Mouse (Mus musculus) thymus, adult 2 months (tissue): ENCODE data around the gene Nrm. TPM values are rescaled to one million over a fixed set of nuclear protein-coding genes. Genes with fewer than 3 reads are reported as not detected.
"Not testable (repeated sequence)": the region's sequence is repeated elsewhere in the genome, so short reads cannot be mapped to it uniquely, and the experiment has no call there.

Experiments used
- DNase-seq: peaks from one replicate; pipeline ENCODE4 v3.0.0; 2021
- H3K27ac ChIP-seq: fragments of 200-500 bp; 2 replicates; pipeline ENCODE4 v1.5.1; 2012; ENCODE audit warnings: low read length, control low read depth; ENCODE audit not compliant: control insufficient read depth, insufficient read depth
- H3K27me3 ChIP-seq: fragments of 200-500 bp; 2 replicates; pipeline ENCODE4 v1.6.1; 2012; ENCODE audit warnings: mild to moderate bottlenecking, low read length, moderate library complexity, mixed read lengths; ENCODE audit not compliant: control insufficient read depth, insufficient read depth
- H3K36me3 ChIP-seq: fragments of 200-500 bp; 2 replicates; pipeline ENCODE4 v1.6.1; 2012; ENCODE audit warnings: mild to moderate bottlenecking, low read length, moderate library complexity; ENCODE audit not compliant: control insufficient read depth, insufficient read depth
- H3K4me1 ChIP-seq: fragments of 200-500 bp; replicated peaks from 2 replicates; pipeline ENCODE4 v1.6.1; 2012; ENCODE audit warnings: low read length; ENCODE audit not compliant: control insufficient read depth, insufficient read depth
- H3K4me3 ChIP-seq: fragments of 200-500 bp; 2 replicates; pipeline ENCODE4 v1.5.1; 2012; ENCODE audit warnings: mild to moderate bottlenecking, low read length, control low read depth, moderate library complexity; ENCODE audit not compliant: control insufficient read depth, insufficient read depth
- CTCF ChIP-seq: fragments of 200-500 bp; IDR thresholded peaks from 2 replicates; pipeline ENCODE4 v1.5.1; 2012; ENCODE audit warnings: mild to moderate bottlenecking, control low read depth, low read length, moderate library complexity, borderline replicate concordance; ENCODE audit not compliant: control insufficient read depth, poor library complexity, insufficient read depth; ENCODE audit errors: extremely low read depth
- POLR2A ChIP-seq: fragments of 200-500 bp; IDR thresholded peaks from 2 replicates; pipeline ENCODE4 v1.6.1; 2012; ENCODE audit warnings: mild to moderate bottlenecking, low read length, control low read depth, moderate library complexity; ENCODE audit not compliant: control insufficient read depth, poor library complexity, insufficient read depth; ENCODE audit errors: extremely low read depth
- WGBS: fragments of 180-500 bp; shearing (Covaris S2); methylation state at CpG from one replicate; pipeline ENCODE4 v1.1.7; 2018; 5-methylcytosine and 5-hydroxymethylcytosine counted together
- polyA plus RNA-seq: library from polyadenylated mRNA; depleted of rRNA; stranded (reverse); fragments of >200 nt; gene quantifications from 2 replicates; pipeline ENCODE4 v1.2.3, GENCODE M21; 2012

The Nrm gene
- polyA plus RNA-seq, 1 experiment = 82.8 TPM

DNA sequence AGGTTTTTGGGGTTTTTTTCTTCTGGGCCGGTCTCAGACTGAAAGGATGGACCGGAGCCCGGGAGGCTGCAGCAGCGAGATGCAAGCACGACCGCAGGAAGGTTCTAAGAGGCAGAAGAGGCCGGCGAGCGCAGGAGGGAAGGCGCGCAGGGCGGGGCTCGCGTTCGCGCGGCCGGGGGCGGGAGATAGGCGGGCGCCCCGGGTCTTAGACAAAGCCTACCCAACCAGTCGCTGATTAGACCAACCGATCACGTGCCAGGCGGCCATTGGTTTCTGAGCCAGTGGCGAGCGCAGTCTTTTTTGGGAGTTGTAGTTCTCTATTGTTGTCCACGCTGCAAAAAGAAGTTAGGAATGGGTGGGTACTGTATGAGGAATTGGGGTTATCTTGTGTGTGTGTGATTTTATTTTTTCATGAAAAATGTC lies 23.0 kb upstream of the Nrm start, which contains the start of gene Tubb5:
TSS of gene Tubb5 (minus strand) at position 185 of the 423 bp plus-strand sequence.
- DNase-seq = peak; percentile 96
- Histone ChIP-seq H3K27me3 (no peaks in the 10 kb centered on the region), H3K27ac (peak within 1 kb of the TSS; percentile 90), H3K36me3 (peaks cover 34% of the 10 kb centered on the region), H3K4me3 (peak within 1 kb of the TSS; percentile 87), H3K4me1 (peaks cover 27% of the 10 kb centered on the region)
- peak; percentile 98 for TF ChIP-seq POLR2A
- TF ChIP-seq CTCF = no peak
- 1% methylated on average over 29 of the region's 29 CpGs for WGBS

DNA sequence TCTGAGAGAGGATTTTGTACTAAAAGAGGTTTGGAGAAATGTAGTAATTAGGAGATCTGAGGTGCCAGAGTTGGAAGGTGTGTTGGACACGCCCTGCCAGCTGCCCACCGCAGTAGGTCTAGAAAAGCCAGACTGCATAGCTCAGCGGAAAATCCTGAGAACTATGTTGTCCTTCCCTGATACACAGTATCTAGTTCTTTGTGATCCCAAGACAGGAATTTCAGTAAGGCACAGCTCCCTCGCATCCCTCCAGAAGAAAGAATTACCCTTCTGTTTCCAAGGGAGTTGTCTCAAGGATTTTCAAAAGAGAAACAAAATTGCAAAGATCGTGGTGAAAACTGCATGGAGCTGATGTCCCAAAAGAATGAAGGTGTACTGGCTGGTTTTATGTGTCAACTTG lies 22.5 kb upstream of the Nrm start:
- H3K4me3 ChIP-seq = peak overlapping the region; percentile 18; the same call in 1 of the 2 replicates
- H3K27ac ChIP-seq = peak overlapping the region; percentile 44; the same call in 1 of the 2 replicates
- peaks cover 27% of the 10 kb centered on the region for H3K4me1 ChIP-seq
- 5% methylated on average over 5 of the region's 5 CpGs for WGBS
- TF ChIP-seq CTCF = no peak
- no peak for TF ChIP-seq POLR2A
- H3K27me3 ChIP-seq = no peaks in the 10 kb centered on the region
- peaks cover 30% of the 10 kb centered on the region for H3K36me3 ChIP-seq
- peak; percentile 24 for DNase-seq

DNA sequence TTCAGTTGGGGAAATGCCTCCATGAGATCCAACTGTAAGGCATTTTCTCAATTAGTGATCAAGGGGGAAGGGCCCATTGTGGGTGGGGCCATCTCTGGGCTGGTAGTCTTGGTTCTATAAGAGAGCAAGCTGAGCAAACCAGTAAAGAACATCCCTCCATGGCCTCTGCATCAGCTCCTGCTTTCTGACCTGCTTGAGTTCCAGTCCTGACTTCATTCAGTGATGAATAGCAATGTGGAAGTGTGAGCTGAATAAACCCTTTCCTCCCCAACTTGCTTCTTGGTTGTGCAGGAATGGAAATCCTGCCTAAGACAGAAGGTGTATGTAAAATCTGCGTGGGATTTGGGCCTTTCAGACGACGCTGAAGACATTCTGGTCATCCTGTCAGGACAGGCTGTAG lies 22.1 kb upstream of the Nrm start:
- H3K27me3 ChIP-seq, H3K27ac ChIP-seq, H3K4me3 ChIP-seq: not testable (repeated sequence)
- Histone ChIP-seq H3K4me1 (peaks cover 27% of the 10 kb centered on the region), H3K36me3 (peaks cover 26% of the 10 kb centered on the region)
- peak; percentile 32 for DNase-seq
- WGBS = 82% methylated on average over 3 of the region's 3 CpGs

DNA sequence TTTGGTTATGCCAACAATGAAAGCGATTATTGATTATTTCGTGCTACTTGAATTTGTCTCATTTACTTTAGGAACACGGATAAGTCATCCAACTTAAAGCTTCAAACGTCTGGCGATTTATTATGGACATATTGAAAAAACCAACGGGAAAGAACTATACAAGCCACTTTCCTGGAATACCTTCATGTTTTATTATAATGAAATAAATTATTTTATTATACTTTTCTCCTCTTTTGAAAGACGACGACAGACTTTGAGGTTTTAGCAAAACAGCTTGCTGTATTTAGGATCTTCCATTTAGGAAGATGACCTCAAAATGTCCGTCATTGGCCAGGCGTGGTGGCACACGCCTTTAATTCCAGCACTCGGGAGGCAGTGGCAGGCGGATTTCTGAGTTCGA lies 20.6 kb upstream of the Nrm start:
- DNase-seq = no peak
- TF ChIP-seq CTCF = no peak
- TF ChIP-seq POLR2A = no peak
- no peak overlapping the region for H3K4me3 ChIP-seq
- no peak overlapping the region for H3K27ac ChIP-seq
- H3K27me3 ChIP-seq = no peaks in the 10 kb centered on the region
- 52% methylated on average over 14 of the region's 14 CpGs for WGBS
- peaks cover 10% of the 10 kb centered on the region for H3K36me3 ChIP-seq
- H3K4me1 ChIP-seq = peaks cover 18% of the 10 kb centered on the region

DNA sequence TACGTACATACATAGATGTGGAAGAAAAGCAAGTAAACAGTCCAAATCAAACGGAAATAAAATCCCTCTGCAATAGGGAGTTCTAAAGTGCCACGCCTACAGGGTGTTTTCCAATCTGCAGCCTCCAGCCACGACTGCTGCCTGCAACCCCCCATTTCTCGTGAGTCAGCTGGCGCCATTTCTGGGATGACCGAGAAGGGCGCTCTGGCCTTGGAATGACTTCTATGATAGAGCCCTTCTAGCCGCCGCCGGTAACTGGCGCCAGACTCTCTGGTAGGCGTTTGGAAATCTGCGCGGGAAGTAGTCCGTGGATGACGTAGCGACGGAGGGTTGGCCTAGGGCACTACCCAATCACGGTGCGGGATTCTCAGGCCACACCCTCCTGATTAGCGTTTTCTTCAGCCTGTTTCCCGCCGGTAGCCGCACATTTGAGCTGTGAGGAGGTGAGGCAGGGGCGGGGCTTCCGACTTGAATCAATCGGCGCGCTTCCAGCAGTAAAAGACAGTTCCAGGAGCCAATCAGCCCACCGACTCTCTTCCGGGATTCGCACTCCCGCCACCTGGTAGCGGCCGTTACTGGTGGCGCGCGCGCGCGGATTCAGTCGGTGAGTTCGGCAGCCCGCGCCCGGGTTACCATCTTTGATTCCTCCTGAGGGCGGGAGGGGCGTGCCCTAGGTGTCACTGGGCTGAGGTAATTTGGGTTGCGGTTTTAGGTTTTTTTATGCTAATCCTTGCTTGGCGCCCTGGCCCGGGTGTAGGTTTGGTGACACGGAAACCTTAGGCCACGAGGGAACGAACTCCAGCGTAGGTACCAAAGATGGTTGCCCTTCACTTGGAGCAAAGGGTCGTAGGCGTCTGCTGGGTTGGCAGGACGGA lies 19.8 kb upstream of the Nrm start, which contains the start of gene Mdc1:
TSS of gene Mdc1 (plus strand) at position 440 of the 875 bp plus-strand sequence.
- H3K27me3 ChIP-seq = no peaks in the 10 kb centered on the region
- peaks cover 12% of the 10 kb centered on the region for H3K4me1 ChIP-seq
- peak; percentile 99 for DNase-seq
- peak within 1 kb of the TSS; percentile 61 for H3K4me3 ChIP-seq
- under 1% methylated on average over 59 of the region's 59 CpGs for WGBS
- peak; percentile 28; the same call in 1 of the 2 replicates for TF ChIP-seq CTCF
- TF ChIP-seq POLR2A = peak; percentile 66; the same call in 1 of the 2 replicates
- H3K27ac ChIP-seq = peak within 1 kb of the TSS; percentile 70
- peaks cover 10% of the 10 kb centered on the region for H3K36me3 ChIP-seq

DNA sequence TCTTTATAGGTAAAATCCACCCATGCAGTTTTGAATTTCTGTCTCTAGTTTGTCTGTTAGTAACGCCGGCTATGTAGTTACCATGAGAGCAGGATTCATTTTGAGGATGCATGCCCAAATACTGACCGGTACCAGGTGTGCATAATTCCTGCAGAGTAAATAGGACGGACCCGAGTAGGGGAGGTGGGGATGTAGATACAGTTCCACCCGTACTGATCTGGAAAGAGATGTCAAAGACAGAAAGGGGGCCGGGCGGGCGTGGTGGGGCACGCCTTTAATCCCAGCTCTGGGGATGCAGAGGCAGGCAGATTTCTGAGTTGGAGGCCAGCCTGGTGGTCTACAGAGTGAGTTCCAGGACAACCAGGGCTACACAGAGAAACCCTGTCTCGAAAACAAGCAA lies 19.1 kb upstream of the Nrm start:
- no peak for TF ChIP-seq CTCF
- no peak for TF ChIP-seq POLR2A
- 8% methylated on average over 11 of the region's 11 CpGs for WGBS
- H3K36me3 ChIP-seq = peaks cover 8% of the 10 kb centered on the region
- no peaks in the 10 kb centered on the region for H3K27me3 ChIP-seq
- peaks cover 9% of the 10 kb centered on the region for H3K4me1 ChIP-seq
- DNase-seq = peak; percentile 23
- peak overlapping the region; percentile 61 for H3K4me3 ChIP-seq
- peak overlapping the region; percentile 70 for H3K27ac ChIP-seq
